Mouse (Mus musculus) WW6 (cell line): ENCODE measurements around the gene Gm11562.
"Not testable (repeated sequence)": the region's sequence is repeated elsewhere in the genome, so short reads cannot be mapped to it uniquely, and the experiment has no call there.

ENCODE experiments used
- DNase-seq: peaks from one replicate; pipeline ENCODE4 v3.0.0-alpha.2; 2013; ENCODE audit warnings: low read depth, low spot score

Gene Gm11562

DNA sequence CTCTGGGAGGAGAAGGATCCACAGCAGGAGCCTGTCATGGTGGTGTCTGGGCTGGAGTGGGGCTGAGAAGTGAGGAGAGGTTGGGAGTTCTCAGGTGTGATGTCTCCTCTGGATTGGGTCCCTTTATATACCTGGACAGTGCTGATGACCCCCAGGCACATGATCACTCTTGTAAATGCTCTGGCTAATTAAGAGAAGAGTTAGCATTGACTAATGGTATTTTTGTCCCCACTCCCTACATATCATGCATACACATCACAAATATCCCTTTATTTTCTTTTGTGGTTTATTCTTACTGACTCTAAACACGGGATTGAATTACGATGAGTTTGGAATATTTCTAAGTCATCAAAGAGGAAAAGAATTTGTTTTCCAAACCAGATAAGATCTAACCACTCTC is at the start of gene Gm11562:
Gene Gm11562, minus strand, starts transcription at position 101 of the 400 bp plus-strand sequence.
- DNase-seq: no peak

DNA sequence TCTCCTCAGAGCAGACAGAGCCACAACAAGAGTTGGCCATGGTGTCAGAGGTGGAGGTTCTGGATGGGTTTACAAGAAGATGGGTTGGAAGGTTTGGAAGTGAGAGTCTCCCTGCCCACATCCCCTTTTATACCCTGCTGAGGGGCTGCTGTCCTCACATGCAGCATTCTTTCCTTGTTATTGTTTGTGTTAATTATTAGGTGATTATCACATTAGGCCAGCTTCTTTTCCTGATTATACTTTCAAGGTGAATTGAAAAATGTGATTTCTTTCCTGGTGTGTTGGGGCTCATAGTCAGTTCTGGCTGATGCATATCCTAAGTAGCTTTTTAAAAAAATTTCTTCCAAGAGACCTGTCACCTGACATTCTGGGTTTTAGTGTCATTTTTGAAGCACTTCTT is 45.6 kb upstream of the Gm11562 start, which contains the start of gene Krtap4-6:
Gene Krtap4-6, minus strand, starts transcription at position 101 of the 400 bp plus-strand sequence.
- DNase-seq: no peak

DNA sequence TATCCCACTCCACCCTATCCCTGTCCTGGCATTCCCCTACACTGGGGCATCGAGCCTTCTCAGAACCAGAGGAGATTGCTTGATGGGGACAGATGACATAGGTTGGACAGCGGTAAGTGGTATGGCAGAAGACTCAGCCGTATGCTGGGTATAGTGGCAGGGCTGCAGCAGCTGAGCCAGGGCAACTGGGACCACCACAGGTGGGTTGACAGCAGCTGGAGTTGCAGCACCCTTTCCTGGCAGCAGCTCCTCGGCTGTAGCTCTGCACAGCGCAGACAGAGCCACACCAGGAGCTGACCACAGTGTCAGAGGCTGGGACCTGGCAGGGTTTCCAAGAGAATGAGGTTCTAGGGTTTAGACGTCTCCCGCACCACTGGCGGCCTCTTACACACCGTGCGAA is 42.6 kb upstream of the Gm11562 start:
- DNase-seq: no peak

DNA sequence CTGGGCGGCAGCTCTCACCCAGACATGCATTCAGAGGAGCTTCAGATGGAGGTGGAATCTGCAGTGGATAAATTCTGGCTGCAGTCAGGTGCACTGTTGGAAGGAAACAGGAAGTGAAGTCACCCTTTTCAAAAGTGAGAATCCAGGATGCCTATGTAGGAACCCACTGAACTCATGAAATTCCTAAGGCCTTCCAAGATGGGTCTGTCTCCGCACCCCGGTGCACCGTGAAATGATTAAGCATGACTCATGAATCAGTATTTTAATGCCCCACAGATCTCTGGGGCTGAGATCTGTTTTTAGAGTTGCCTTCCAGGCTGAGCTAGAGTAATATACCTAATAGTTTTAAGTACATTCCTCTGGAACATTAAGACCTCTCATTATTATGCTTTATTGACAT is 39.0 kb upstream of the Gm11562 start:
- no peak for DNase-seq

DNA sequence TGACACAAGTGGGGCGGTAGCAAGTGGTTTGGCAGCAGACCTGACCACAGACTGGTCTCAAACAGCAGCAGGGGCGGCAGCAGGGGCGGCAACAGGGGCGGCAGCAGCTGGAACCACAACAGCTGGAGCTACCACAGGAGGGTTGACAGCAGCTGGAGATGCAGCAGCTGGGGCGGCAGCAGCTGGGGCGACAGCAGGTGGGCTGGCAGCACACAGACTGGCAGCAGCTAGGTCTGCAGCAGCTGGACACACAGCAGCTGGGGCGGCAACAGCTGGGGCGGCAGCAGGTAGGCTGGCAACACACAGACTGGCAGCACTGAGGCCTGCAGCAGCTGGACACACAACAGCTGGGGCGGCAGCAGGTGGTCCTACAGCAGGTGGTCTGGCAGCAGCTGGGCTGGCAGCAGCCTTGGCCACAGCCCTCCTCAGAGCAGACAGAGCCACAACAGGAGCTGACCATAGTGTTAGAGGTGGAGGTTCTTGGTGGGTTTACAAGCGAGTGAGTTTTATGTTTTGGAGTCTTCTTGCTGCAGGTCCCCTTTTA is 38.3 kb upstream of the Gm11562 start, which contains the start of gene Gm11563:
Gene Gm11563, minus strand, starts transcription at position 494 of the 544 bp plus-strand sequence.
- not testable (repeated sequence) for DNase-seq

DNA sequence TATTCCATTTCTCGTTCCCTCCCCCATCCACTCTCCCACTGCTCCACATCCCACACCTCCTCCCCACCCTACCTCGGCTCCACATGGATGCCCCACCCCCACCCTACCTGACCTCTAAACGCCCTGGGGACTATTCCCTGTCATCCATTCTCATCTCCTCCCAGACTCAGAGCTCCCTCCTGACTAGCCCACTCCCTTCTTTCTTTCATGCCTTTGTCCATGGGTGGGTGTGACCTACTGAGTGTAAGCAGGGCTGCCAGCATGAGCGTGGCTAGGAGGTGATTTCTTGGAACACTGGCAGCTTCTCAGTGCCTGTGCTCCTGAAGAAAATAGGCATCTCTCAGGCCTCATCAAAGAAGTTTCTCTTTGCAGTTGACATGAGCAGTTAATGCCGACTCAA is 36.8 kb upstream of the Gm11562 start:
- peak; percentile 48 for DNase-seq

DNA sequence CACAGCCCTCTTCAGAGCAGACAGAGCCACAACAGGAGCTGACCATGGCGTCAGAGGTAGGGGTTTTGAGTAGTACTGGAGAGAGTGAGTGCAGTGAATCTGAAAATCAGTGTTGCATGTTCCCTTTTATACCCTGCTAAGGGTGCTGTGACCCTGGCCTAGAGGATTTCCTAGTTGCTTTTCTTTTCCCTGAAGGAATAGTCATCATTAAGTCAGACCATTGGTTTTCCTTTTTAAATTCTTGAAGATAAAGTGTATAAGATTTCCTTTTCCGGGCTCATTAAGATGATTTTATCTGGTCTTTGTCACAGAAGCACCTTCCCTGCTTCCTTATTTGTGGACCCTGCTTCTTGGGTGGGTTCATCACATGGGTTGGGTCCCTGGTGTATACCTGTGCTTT is 29.9 kb upstream of the Gm11562 start, which contains the start of gene Gm11555:
Gene Gm11555, minus strand, starts transcription at position 101 of the 400 bp plus-strand sequence.
- DNase-seq: no peak

DNA sequence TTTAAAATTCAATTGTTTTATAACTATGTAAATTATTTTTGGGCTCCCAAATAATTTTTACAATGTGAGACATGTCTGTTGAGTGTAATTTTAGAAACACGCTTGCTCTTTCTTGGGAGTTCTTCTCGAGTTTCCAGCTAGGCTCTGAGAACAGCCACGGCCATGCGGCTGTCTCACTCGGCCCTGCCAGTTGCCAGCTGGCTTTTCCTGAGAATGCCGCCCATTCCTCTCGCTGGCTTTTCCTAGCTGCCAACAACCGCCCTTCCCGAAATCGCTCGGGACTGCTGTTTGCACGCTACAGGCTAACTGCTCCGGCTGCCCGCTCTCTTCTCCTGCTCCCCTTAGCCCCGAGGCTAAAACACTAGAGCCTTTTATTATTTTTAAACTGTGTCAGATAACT is 26.2 kb upstream of the Gm11562 start:
- no peak for DNase-seq

DNA sequence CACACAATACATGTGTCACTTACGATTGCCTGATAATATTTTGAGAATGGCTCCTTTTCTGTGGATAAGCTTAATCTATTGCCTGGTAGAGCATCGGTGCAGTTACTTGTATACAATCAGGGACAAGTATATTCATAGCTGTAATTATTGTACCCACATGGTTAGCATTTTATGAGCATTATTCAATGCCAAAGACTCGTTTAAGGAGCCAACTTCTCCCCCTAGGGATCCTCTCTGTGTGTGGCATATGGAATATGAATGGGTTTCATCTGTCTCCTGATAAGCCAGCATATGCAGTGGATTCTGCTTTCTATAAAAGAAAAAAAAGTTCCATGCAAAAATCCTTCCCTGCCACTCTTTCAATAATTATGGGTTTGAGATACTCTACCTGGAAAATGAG is 24.1 kb upstream of the Gm11562 start:
- no peak for DNase-seq

DNA sequence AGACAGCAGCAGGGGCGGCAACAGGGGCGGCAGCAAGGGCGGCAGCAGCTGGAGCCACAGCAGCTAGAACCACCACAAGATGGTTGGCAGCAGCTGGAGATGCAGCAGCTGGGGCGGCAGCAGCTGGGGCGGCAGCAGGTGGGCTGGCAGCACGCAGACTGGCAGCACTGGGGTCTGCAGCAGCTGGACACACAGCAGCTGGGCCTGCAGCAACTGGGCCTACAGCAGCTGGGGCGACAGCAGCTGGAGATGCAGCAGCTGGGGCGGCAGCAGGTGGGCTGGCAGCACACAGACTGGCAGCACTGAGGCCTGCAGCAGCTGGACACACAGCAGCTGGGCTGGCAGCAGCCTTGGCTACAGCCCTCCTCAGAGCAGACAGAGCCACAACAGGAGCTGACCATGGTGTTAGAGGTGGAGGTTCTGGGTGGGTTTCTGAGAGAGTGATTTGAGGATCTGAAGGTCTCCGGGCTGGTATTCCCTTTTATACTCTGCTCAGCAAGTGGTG is 23.5 kb upstream of the Gm11562 start, which contains the start of gene Krtap4-7:
Gene Krtap4-7, minus strand, starts transcription at position 455 of the 505 bp plus-strand sequence.
- not testable (repeated sequence) for DNase-seq

DNA sequence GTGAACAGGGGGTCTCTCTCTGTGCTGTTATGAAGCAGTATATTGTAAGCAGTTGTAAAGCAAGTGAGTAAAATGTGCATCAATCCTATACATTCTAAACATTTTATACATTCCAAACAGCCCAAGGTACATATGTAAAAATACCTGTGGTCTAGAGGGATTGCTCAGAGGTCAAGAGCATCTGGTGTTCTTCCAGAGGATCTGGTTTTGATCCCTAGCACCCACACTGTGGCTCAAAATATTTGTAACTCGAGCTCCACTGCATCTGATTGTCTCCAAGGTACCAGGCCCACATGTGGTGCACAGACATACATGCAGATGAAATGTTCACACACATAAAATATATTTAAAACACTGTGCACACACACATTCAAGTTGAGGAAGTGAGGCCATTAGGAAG is 20.7 kb upstream of the Gm11562 start:
- no peak for DNase-seq

DNA sequence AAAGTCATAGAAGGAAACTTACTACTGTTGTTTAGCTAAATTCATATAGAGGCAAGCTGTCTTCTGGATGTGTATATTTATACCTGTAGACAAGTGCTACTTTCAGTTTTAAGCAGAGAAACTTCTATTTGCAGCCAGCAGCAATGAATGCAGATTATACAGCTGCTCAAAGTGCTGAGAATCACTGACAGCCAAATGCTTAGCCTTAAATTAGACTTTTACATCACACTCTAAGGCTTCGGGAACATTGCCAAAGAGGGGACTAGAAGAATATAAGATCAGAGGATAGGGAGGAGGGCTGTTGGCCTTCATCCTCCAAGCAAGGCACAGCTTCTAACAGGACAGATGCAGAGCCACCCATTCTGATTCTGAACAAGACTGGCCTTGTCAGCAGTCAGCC is 16.9 kb upstream of the Gm11562 start:
- DNase-seq: no peak

DNA sequence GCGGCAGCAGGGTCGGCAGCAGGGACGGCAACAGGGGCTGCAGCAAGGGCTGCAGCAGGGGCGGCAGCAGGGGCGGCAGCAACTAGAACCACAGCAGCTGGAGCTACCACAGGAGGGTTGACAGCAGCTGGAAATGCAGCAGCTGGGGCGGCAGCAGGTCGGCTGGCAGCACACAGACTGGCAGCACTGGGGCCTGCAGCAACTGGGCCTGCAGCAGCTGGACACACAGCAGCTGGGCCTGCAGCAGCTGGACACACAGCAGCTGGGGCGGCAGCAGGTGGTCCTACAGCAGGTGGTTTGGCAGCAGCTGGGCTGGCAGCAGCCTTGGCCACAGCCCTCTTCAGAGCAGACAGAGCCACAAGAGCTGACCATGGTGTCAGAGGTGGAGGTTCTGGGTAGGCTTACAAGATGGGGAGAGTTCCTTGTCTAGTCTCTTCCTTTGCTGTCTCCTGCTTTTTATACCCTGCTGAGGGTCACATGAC is 14.5 kb upstream of the Gm11562 start, which contains the start of gene Krtap4-2:
Gene Krtap4-2, minus strand, starts transcription at position 432 of the 482 bp plus-strand sequence.
- DNase-seq: no peak

DNA sequence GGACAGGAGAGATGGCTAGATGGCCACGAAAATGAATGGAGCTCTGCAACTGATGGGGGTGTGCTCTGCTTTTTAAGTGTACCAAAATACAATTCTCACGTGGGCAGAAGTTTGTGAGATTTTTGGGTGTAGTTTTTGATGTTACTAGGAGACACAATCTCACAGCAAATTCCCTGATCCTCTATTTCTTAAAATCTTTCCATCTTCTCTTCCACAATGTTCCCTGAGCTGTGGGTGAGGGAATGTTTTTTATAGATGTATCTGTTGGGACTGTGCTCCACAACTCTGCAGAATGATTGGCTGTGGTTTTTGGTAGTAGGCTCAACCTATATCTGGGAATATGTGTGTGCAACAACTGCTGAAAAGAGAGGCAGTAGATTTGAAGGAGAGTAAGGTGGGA is 13.1 kb upstream of the Gm11562 start:
- DNase-seq: no peak

DNA sequence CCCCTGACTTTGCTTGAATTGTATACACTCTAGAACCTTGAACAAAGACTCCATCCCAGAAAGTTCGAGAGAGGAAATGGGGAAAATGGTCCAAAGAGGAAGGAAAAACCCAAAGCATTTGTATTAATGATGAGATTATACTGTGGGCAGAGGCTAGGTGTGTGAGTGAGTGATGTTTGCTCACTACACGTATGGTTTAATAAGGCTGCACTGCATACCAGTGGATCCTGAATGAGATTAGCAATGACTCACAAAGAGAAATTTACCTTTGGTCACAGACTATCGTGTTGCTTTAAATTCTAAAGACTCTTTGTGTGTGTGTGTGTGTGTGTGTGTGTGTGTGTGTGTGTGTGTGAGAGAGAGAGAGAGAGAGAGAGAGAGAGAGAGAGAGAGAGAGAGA is 10.7 kb upstream of the Gm11562 start:
- DNase-seq: no peak

DNA sequence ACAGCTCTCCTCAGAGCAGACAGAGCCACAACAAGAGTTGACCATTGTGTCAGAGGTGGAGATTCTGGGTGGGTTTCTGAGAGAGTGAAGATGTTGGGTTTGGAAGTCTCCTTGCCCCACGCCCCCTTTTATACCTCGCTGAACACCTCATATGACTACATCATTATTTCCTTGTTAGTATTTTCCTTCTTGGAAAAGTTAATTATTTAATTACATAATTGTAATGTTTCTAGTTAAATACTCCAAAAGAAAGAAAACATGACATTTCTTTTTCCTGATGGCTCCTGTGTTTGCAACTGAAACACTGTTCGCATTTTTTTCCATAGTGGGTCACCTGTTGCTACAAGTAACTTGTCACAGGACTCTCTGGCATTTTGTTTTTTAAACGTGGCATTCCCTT is 7.9 kb upstream of the Gm11562 start, which contains the start of gene Krtap4-1:
Gene Krtap4-1, minus strand, starts transcription at position 101 of the 400 bp plus-strand sequence.
- no peak for DNase-seq

DNA sequence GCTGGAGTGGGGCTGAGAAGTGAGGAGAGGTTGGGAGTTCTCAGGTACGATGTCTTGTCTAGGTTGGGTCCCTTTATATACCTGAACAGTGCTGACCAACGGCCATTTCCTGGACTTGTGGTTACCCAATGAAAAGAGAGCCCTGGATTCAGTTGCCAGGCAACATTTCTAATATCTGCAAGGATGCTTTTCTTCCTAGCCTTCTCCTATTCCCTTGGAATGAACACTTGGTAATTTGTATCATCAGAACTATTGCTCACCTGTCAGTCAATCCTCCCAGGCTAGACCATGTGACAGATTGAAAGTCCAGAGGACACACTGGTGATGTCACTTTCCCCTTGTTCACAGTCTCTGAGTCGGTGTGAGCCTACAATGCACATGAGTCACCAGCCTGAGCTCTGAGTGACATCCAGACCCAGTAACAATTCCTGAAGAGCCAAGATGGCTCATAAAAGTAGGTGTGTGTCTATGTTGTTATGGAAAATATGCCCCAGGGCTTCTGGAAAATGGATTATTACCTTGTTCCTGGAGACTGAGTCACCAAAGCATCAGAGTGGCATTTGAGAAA is 5.4 kb downstream of the Gm11562 start, which contains the start of gene Krtap2-4:
Gene Krtap2-4, minus strand, starts transcription at position 51 of the 568 bp plus-strand sequence.
- DNase-seq: no peak

DNA sequence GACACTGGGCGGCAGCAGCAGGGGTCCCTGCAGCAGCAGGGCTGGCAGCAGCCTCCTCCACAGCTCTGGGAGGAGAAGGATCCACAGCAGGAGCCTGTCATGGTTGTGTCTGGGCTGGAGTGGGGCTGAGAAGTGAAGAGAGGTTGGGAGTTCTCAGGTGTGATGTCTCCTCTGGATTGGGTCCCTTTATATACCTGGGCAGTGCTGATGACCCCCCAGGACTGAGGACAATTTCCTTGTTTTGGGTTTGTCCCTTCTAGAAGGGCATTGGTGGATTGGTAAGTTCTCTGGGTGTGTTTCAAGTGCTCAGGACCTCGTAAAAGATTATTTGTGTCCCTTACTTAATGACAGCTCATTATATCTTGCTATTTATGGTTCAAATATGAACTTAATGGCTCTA is 10.1 kb downstream of the Gm11562 start, which contains the start of gene Gm11937:
Gene Gm11937, minus strand, starts transcription at position 101 of the 400 bp plus-strand sequence.
- not testable (repeated sequence) for DNase-seq

DNA sequence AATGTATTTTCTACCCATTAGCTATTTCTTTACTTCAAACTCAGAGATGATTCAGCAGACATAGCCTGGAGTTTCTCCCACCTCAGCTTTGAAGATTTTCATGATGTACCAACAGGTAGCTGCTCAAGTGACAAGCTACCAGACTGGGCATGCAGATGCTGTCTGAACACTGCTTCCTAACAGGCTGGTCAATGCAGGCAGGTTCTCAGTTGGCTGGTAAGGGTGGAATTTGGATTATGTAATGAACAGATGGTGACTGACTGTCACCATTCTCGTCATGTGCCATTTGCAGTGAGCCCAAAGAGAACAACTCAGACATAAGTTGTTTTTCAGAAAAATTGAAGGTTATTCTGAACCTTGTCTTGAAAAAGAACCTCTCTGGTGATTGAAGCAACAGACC is 11.1 kb downstream of the Gm11562 start:
- no peak for DNase-seq

DNA sequence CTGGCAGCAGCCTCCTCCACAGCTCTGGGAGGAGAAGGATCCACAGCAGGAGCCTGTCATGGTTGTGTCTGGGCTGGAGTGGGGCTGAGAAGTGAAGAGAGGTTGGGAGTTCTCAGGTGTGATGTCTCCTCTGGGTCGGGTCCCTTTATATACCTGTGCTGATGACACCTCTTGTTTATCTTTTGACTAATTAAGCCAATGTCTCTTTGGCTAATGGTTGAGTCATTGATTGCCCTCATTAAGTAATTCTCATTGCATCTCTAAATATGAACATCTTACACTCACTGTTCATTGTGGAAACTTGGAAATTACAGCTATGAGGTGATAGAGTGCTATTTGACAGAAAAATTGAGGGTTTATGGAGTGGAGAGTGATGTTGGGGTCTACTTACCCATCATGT is 17.0 kb downstream of the Gm11562 start, which contains the start of gene Gm11938:
Gene Gm11938, minus strand, starts transcription at position 101 of the 400 bp plus-strand sequence.
- not testable (repeated sequence) for DNase-seq

DNA sequence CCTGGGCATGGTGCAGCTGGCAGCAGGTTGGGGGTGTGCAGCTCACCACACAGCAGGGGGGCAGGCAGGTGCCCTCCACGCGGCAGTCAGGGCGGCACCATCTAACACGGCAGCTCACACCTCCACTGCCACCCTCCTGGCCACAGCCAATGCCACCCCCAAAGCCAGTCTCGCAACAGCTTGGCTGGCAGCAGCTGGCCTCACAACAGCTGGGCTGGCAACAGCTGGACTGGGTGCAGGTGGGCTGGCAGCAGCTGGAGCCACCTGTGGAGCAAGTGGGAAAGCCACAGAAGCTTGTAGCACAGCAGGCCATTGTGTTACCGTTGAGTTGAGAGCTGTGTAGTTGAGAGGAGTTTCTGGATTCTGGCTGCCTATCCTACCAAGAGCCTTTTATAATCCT is 22.5 kb downstream of the Gm11562 start, which contains the start of gene Krtap9-3:
Gene Krtap9-3, minus strand, starts transcription at position 364 of the 400 bp plus-strand sequence.
- DNase-seq: not testable (repeated sequence)

DNA sequence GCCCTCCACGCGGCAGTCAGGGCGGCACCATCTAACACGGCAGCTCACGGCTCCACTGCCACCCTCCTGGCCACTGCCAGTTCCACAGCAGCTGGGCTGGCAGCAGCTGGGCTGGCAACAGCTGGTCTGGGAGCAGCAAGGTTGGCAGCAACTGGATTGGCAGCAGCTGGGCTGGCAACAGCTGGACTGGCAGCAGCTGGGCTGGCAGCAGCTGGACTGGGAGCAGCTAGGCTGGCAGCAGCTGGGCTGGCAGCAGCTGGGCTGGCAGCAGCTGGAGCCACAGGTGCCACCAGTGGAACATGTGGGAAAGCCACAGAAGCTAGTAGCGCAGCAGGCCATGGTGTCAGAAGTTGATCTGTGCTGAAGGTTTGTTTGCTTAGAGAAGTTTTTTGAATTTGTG is 29.3 kb downstream of the Gm11562 start, which contains the start of gene Krtap1-3:
Gene Krtap1-3, minus strand, starts transcription at position 359 of the 400 bp plus-strand sequence.
- no peak for DNase-seq
